Mouse (Mus musculus): ENCODE measurements around the gene Dnajc5. TPM values are rescaled to one million over a fixed set of nuclear protein-coding genes. Genes with fewer than 3 reads are reported as not detected.

Gene Dnajc5
- polyA plus RNA-seq, 1 experiment from 2014 or later: 263 TPM

Small RNA genes lying within 50 kb of the gene (microRNA-seq; reads per million reads assigned to microRNA genes)
- gene Mir7006: not detected

Other genes with a start within 250 kb of the Dnajc5 start
- 13.9 and 14.6 TPM in 2 replicates for gene Gmeb2, start 232.4 kb upstream of the Dnajc5 start, polyA plus RNA-seq (2015; fragmentation: Nextera tagmentation; extraction: Ambion mirVana)
- 1,381 and 1,726 TPM in 2 replicates for gene Stmn3, start 206.0 kb upstream of the Dnajc5 start, polyA plus RNA-seq (2015; fragmentation: Nextera tagmentation; extraction: Ambion mirVana)
- gene Rtel1, start 200.7 kb upstream of the Dnajc5 start, polyA plus RNA-seq (2015; fragmentation: Nextera tagmentation; extraction: Ambion mirVana): 37.3 and 39.4 TPM in 2 replicates
- 71.1 and 81.9 TPM in 2 replicates for gene Zgpat, start 155.6 kb upstream of the Dnajc5 start, polyA plus RNA-seq (2015; fragmentation: Nextera tagmentation; extraction: Ambion mirVana)
- 83.5 and 83.7 TPM in 2 replicates for gene Arfrp1, start 155.1 kb upstream of the Dnajc5 start, polyA plus RNA-seq (2015; fragmentation: Nextera tagmentation; extraction: Ambion mirVana)
- 44.8 and 52.5 TPM in 2 replicates for gene Lime1, start 140.4 kb upstream of the Dnajc5 start, polyA plus RNA-seq (2015; fragmentation: Nextera tagmentation; extraction: Ambion mirVana)
- 18.5 and 19.7 TPM in 2 replicates for gene Zbtb46, start 61.1 kb upstream of the Dnajc5 start, polyA plus RNA-seq (2015; fragmentation: Nextera tagmentation; extraction: Ambion mirVana)
- 0.12 and 0.13 TPM in 2 replicates for gene Abhd16b, start 27.3 kb upstream of the Dnajc5 start, polyA plus RNA-seq (2015; fragmentation: Nextera tagmentation; extraction: Ambion mirVana)
- gene Tpd52l2, start 23.3 kb upstream of the Dnajc5 start, polyA plus RNA-seq (2015; fragmentation: Nextera tagmentation; extraction: Ambion mirVana): 112 and 113 TPM in 2 replicates
- 65.6 and 66.7 TPM in 2 replicates for gene Uckl1, start 64.4 kb downstream of the Dnajc5 start, polyA plus RNA-seq (2015; fragmentation: Nextera tagmentation; extraction: Ambion mirVana)
- 58.2 and 61.1 TPM in 2 replicates for gene Prpf6, start 71.4 kb downstream of the Dnajc5 start, polyA plus RNA-seq (2015; fragmentation: Nextera tagmentation; extraction: Ambion mirVana)
- 68.1 and 87.0 TPM in 2 replicates for gene Zfp512b, start 72.3 kb downstream of the Dnajc5 start, polyA plus RNA-seq (2015; fragmentation: Nextera tagmentation; extraction: Ambion mirVana)
- gene Samd10, start 78.7 kb downstream of the Dnajc5 start, polyA plus RNA-seq (2015; fragmentation: Nextera tagmentation; extraction: Ambion mirVana): 164 and 191 TPM in 2 replicates
- 0.20 and 1.3 TPM in 2 replicates for gene Gm29797, start 136.5 kb downstream of the Dnajc5 start, polyA plus RNA-seq (2015; fragmentation: Nextera tagmentation; extraction: Ambion mirVana)
- 21.0 and 21.6 TPM in 2 replicates for gene Sox18, start 151.2 kb downstream of the Dnajc5 start, polyA plus RNA-seq (2015; fragmentation: Nextera tagmentation; extraction: Ambion mirVana)
- 43.2 and 44.9 TPM in 2 replicates for gene Tcea2, start 159.8 kb downstream of the Dnajc5 start, polyA plus RNA-seq (2015; fragmentation: Nextera tagmentation; extraction: Ambion mirVana)
- 66.4 and 68.1 TPM in 2 replicates for gene Rgs19, start 173.5 kb downstream of the Dnajc5 start, polyA plus RNA-seq (2015; fragmentation: Nextera tagmentation; extraction: Ambion mirVana)
- gene Lkaaear1, start 178.0 kb downstream of the Dnajc5 start, polyA plus RNA-seq (2015; fragmentation: Nextera tagmentation; extraction: Ambion mirVana): not detected in 2 replicates
- gene Oprl1, start 194.5 kb downstream of the Dnajc5 start, polyA plus RNA-seq (2015; fragmentation: Nextera tagmentation; extraction: Ambion mirVana): 72.5 and 87.0 TPM in 2 replicates
- 11.3 and 15.1 TPM in 2 replicates for gene Myt1, start 242.8 kb downstream of the Dnajc5 start, polyA plus RNA-seq (2015; fragmentation: Nextera tagmentation; extraction: Ambion mirVana)

Data from neural tube, embryonic 15.5 days (tissue).